Mouse (Mus musculus) brain, adult 2 months (tissue): Measurements from ENCODE around the gene Antxr2.

Source experiments
- DNase-seq: peaks from one replicate; pipeline ENCODE4 v3.0.0; 2011; ENCODE audit warnings: low read depth, low spot score

Gene Antxr2

GRCm38 (mm10) chr5:97913901-97914300 lies 116.9 kb downstream of the Antxr2 start:
- DNase-seq = peak; percentile 20

GRCm38 (mm10) chr5:97907482-97907881 lies 123.4 kb downstream of the Antxr2 start:
- DNase-seq = peak; percentile 69

- peak; percentile 40 for DNase-seq
Measured at GRCm38 (mm10) chr5:97906537-97907266, 124.1 kb downstream of the Antxr2 start.

GRCm38 (mm10) chr5:97905856-97906255 lies 125.0 kb downstream of the Antxr2 start:
- DNase-seq = peak; percentile 28

GRCm38 (mm10) chr5:97901096-97901495 lies 129.7 kb downstream of the Antxr2 start:
- peak; percentile 72 for DNase-seq

GRCm38 (mm10) chr5:97899321-97899720 lies 131.5 kb downstream of the Antxr2 start:
- no peak for DNase-seq

GRCm38 (mm10) chr5:97885427-97885826 lies 145.4 kb downstream of the Antxr2 start:
- no peak for DNase-seq

GRCm38 (mm10) chr5:97884110-97884509 lies 146.7 kb downstream of the Antxr2 start:
- DNase-seq = peak; percentile 30

GRCm38 (mm10) chr5:97881421-97881820 lies 149.4 kb downstream of the Antxr2 start:
- no peak for DNase-seq

- no peak for DNase-seq
Measured at GRCm38 (mm10) chr5:97880115-97880514, 150.7 kb downstream of the Antxr2 start.

- no peak for DNase-seq
Measured at GRCm38 (mm10) chr5:97878871-97879270, 152.0 kb downstream of the Antxr2 start.

GRCm38 (mm10) chr5:97878215-97878794 lies 152.5 kb downstream of the Antxr2 start:
- no peak for DNase-seq

GRCm38 (mm10) chr5:97876895-97877294 lies 153.9 kb downstream of the Antxr2 start:
- DNase-seq = no peak

GRCm38 (mm10) chr5:97867921-97868320 lies 162.9 kb downstream of the Antxr2 start:
- DNase-seq = no peak

- no peak for DNase-seq
Measured at GRCm38 (mm10) chr5:97866975-97867374, 163.9 kb downstream of the Antxr2 start.

GRCm38 (mm10) chr5:97857101-97857500 lies 173.7 kb downstream of the Antxr2 start:
- DNase-seq = no peak

- peak; percentile 70 for DNase-seq
Measured at GRCm38 (mm10) chr5:97851981-97852748, 178.7 kb downstream of the Antxr2 start.

GRCm38 (mm10) chr5:97847204-97847895 lies 183.5 kb downstream of the Antxr2 start:
- DNase-seq = peak; percentile 50

- no peak for DNase-seq
Measured at GRCm38 (mm10) chr5:97846503-97846902, 184.3 kb downstream of the Antxr2 start.

- DNase-seq = no peak
Measured at GRCm38 (mm10) chr5:97842016-97842415, 188.8 kb downstream of the Antxr2 start.

- DNase-seq = no peak
Measured at GRCm38 (mm10) chr5:97839924-97840279, 190.9 kb downstream of the Antxr2 start.
